Mouse (Mus musculus): Measurements from ENCODE around the gene Pisd. TPM values are rescaled to one million over a fixed set of nuclear protein-coding genes. Genes with fewer than 3 reads are reported as not detected.
"Not testable (repeated sequence)": the region's sequence is repeated elsewhere in the genome, so short reads cannot be mapped to it uniquely, and the experiment has no call there.

The Pisd gene
- 56.9 and 57.6 TPM in 2 replicates for polyA plus RNA-seq (2015; fragmentation: Nextera tagmentation; extraction: Ambion mirVana)

- Histone ChIP-seq H3K4me1 (peaks cover 9% of the 10 kb centered on the region), H3K9ac (peak within 1 kb of the TSS; percentile 61), H3K36me3 (peaks cover 11% of the 10 kb centered on the region), H3K27me3 (no peaks in the 10 kb centered on the region), H3K4me2 (peak within 1 kb of the TSS; percentile 82), H3K9me3 (no peaks in the 10 kb centered on the region), H3K4me3 (peak within 1 kb of the TSS; percentile 84), H3K27ac (peak within 1 kb of the TSS; percentile 74)
- ATAC-seq (ENCODE audit: insufficient number of reproducible peaks, low FRiP score, low TSS enrichment, low read depth) = peak; percentile 96
- WGBS = under 1% methylated on average over 52 of the region's 52 CpGs
Observed at GRCm38 (mm10) chr5:32785313-32785915, at the start of gene Pisd. Pisd (minus strand) TSS chr5:32785646.

- WGBS = 95% methylated on average over 1 of the region's 1 CpGs
- Histone ChIP-seq H3K4me3 (no peak overlapping the region), H3K4me1 (no peaks in the 10 kb centered on the region), H3K4me2 (no peak overlapping the region), H3K9me3 (no peaks in the 10 kb centered on the region), H3K9ac (no peak overlapping the region), H3K27ac (no peak overlapping the region), H3K27me3 (no peaks in the 10 kb centered on the region), H3K36me3 (peaks cover 84% of the 10 kb centered on the region)
- no peak for ATAC-seq (ENCODE audit: insufficient number of reproducible peaks, low FRiP score, low TSS enrichment, low read depth)
Observed at GRCm38 (mm10) chr5:32834497-32834896, 49.1 kb upstream of the Pisd start.

- no peak overlapping the region for H3K9ac ChIP-seq
- peaks cover 90% of the 10 kb centered on the region for H3K36me3 ChIP-seq
- H3K4me2 ChIP-seq = no peak overlapping the region
- WGBS = 87% methylated on average over 2 of the region's 2 CpGs
- H3K9me3 ChIP-seq = no peaks in the 10 kb centered on the region
- H3K27me3 ChIP-seq = no peaks in the 10 kb centered on the region
- no peak overlapping the region for H3K27ac ChIP-seq
- no peaks in the 10 kb centered on the region for H3K4me1 ChIP-seq
- ATAC-seq (ENCODE audit: insufficient number of reproducible peaks, low FRiP score, low TSS enrichment, low read depth) = no peak
- no peak overlapping the region for H3K4me3 ChIP-seq
Observed at GRCm38 (mm10) chr5:32830054-32830453, 44.6 kb upstream of the Pisd start.

GRCm38 (mm10) chr5:32828766-32829165 is 43.3 kb upstream of the Pisd start:
- H3K36me3 ChIP-seq = peaks cover 78% of the 10 kb centered on the region
- not testable (repeated sequence) for H3K4me2 ChIP-seq; H3K9ac ChIP-seq; H3K4me3 ChIP-seq; H3K27ac ChIP-seq; H3K9me3 ChIP-seq; H3K27me3 ChIP-seq; ATAC-seq (ENCODE audit: insufficient number of reproducible peaks, low FRiP score, low TSS enrichment, low read depth); H3K4me1 ChIP-seq
- WGBS = 81% methylated on average over 1 of the region's 1 CpGs

- Histone ChIP-seq H3K4me2 (no peak within 1 kb of the TSS), H3K9me3 (no peaks in the 10 kb centered on the region), H3K9ac (no peak within 1 kb of the TSS), H3K27ac (no peak within 1 kb of the TSS), H3K36me3 (peaks cover 72% of the 10 kb centered on the region), H3K4me1 (no peaks in the 10 kb centered on the region), H3K4me3 (no peak within 1 kb of the TSS), H3K27me3 (no peaks in the 10 kb centered on the region)
- WGBS = 91% methylated on average over 7 of the region's 7 CpGs
- no peak for ATAC-seq (ENCODE audit: insufficient number of reproducible peaks, low FRiP score, low TSS enrichment, low read depth)
Observed at GRCm38 (mm10) chr5:32827009-32827408, 41.6 kb upstream of the Pisd start, which contains the start of gene Gm20671. Gm20671 (minus strand) TSS chr5:32827109.

GRCm38 (mm10) chr5:32820471-32820870 is 35.0 kb upstream of the Pisd start:
- no peaks in the 10 kb centered on the region for H3K4me1 ChIP-seq
- no peak overlapping the region for H3K27ac ChIP-seq
- H3K4me3 ChIP-seq = no peak overlapping the region
- no peak overlapping the region for H3K4me2 ChIP-seq
- H3K36me3 ChIP-seq = peaks cover 65% of the 10 kb centered on the region
- H3K27me3 ChIP-seq = no peaks in the 10 kb centered on the region
- no peaks in the 10 kb centered on the region for H3K9me3 ChIP-seq
- H3K9ac ChIP-seq = no peak overlapping the region
- WGBS = 92% methylated on average over 8 of the region's 8 CpGs
- ATAC-seq (ENCODE audit: insufficient number of reproducible peaks, low FRiP score, low TSS enrichment, low read depth) = no peak

GRCm38 (mm10) chr5:32815396-32815795 is 29.9 kb upstream of the Pisd start:
- H3K27me3 ChIP-seq = no peaks in the 10 kb centered on the region
- no peak overlapping the region for H3K27ac ChIP-seq
- H3K9me3 ChIP-seq = no peaks in the 10 kb centered on the region
- ATAC-seq (ENCODE audit: insufficient number of reproducible peaks, low FRiP score, low TSS enrichment, low read depth) = no peak
- WGBS = 89% methylated on average over 4 of the region's 4 CpGs
- no peaks in the 10 kb centered on the region for H3K4me1 ChIP-seq
- no peak overlapping the region for H3K4me2 ChIP-seq
- H3K4me3 ChIP-seq = no peak overlapping the region
- H3K9ac ChIP-seq = no peak overlapping the region
- H3K36me3 ChIP-seq = peaks cover 59% of the 10 kb centered on the region

GRCm38 (mm10) chr5:32786454-32786853 is 1.0 kb upstream of the Pisd start:
- H3K9ac ChIP-seq; H3K4me2 ChIP-seq; H3K4me1 ChIP-seq; H3K9me3 ChIP-seq; ATAC-seq (ENCODE audit: insufficient number of reproducible peaks, low FRiP score, low TSS enrichment, low read depth); H3K27ac ChIP-seq; H3K4me3 ChIP-seq; H3K27me3 ChIP-seq: not testable (repeated sequence)
- peaks cover 19% of the 10 kb centered on the region for H3K36me3 ChIP-seq
- whole genome bisulfite sequencing = 55% methylated on average over 1 of the region's 1 CpGs

- Histone ChIP-seq H3K4me3 (peak overlapping the region; percentile 84), H3K9me3 (no peaks in the 10 kb centered on the region), H3K36me3 (peaks cover 10% of the 10 kb centered on the region), H3K27me3 (no peaks in the 10 kb centered on the region), H3K4me2 (peak overlapping the region; percentile 82), H3K4me1 (peaks cover 9% of the 10 kb centered on the region), H3K9ac (peak overlapping the region; percentile 61), H3K27ac (no peak overlapping the region)
- WGBS = 23% methylated on average over 5 of the region's 5 CpGs
- ATAC-seq (ENCODE audit: insufficient number of reproducible peaks, low FRiP score, low TSS enrichment, low read depth) = no peak
Observed at GRCm38 (mm10) chr5:32784726-32785125, 720 bp downstream of the Pisd start.

GRCm38 (mm10) chr5:32781596-32781995 is 3.9 kb downstream of the Pisd start:
- Histone ChIP-seq H3K4me3 (no peak overlapping the region), H3K27me3 (no peaks in the 10 kb centered on the region), H3K9me3 (no peaks in the 10 kb centered on the region), H3K27ac (no peak overlapping the region), H3K9ac (no peak overlapping the region), H3K4me1 (peaks cover 9% of the 10 kb centered on the region), H3K36me3 (no peaks in the 10 kb centered on the region), H3K4me2 (no peak overlapping the region)
- 96% methylated on average over 5 of the region's 5 CpGs for WGBS
- ATAC-seq (ENCODE audit: insufficient number of reproducible peaks, low FRiP score, low TSS enrichment, low read depth) = no peak

- Histone ChIP-seq H3K9me3 (no peaks in the 10 kb centered on the region), H3K4me3 (no peak overlapping the region), H3K4me2 (no peak overlapping the region), H3K9ac (no peak overlapping the region), H3K27ac (no peak overlapping the region), H3K36me3 (peaks cover 12% of the 10 kb centered on the region), H3K4me1 (no peaks in the 10 kb centered on the region), H3K27me3 (no peaks in the 10 kb centered on the region)
- 86% methylated on average over 3 of the region's 3 CpGs for WGBS
- ATAC-seq (ENCODE audit: insufficient number of reproducible peaks, low FRiP score, low TSS enrichment, low read depth) = no peak
Observed at GRCm38 (mm10) chr5:32778168-32778567, 7.3 kb downstream of the Pisd start.

GRCm38 (mm10) chr5:32772361-32772760 is 13.1 kb downstream of the Pisd start:
- no peak overlapping the region for H3K9ac ChIP-seq
- H3K4me2 ChIP-seq = no peak overlapping the region
- H3K27ac ChIP-seq = no peak overlapping the region
- H3K27me3 ChIP-seq = no peaks in the 10 kb centered on the region
- 74% methylated on average over 2 of the region's 2 CpGs for WGBS
- no peak overlapping the region for H3K4me3 ChIP-seq
- no peaks in the 10 kb centered on the region for H3K9me3 ChIP-seq
- H3K4me1 ChIP-seq = no peaks in the 10 kb centered on the region
- H3K36me3 ChIP-seq = peaks cover 24% of the 10 kb centered on the region
- no peak for ATAC-seq (ENCODE audit: insufficient number of reproducible peaks, low FRiP score, low TSS enrichment, low read depth)
